Mouse (Mus musculus) C2C12 (cell line): ENCODE data around the gene Slc22a23.

ENCODE experiments used
- CEBPB ChIP-seq: IDR thresholded peaks from one replicate; pipeline ENCODE4 v1.6.1; 2011; ENCODE audit warnings: low read depth, mild to moderate bottlenecking, control low read depth, moderate library complexity
- CTCF ChIP-seq: IDR thresholded peaks from one replicate; pipeline ENCODE4 v1.5.1; 2011; ENCODE audit not compliant: control insufficient read depth, insufficient read depth, insufficient read length
- MAX ChIP-seq: IDR thresholded peaks from one replicate; pipeline ENCODE4 v1.6.1; 2011; ENCODE audit warnings: mild to moderate bottlenecking, control low read depth
- MYOD1 ChIP-seq: IDR thresholded peaks from one replicate; pipeline ENCODE4 v1.6.1; 2011; ENCODE audit warnings: low read depth; ENCODE audit not compliant: control insufficient read depth, insufficient read length
- MYOG ChIP-seq: IDR thresholded peaks from one replicate; pipeline ENCODE4 v1.6.1; 2011; ENCODE audit not compliant: control insufficient read depth, insufficient read length; ENCODE audit errors: extremely low read depth

GRCm38 (mm10) chr13:34266942-34267660, 77.9 kb downstream of the Slc22a23 start:
- no peak for TF ChIP-seq CTCF
- TF ChIP-seq MYOD1, result no peak
- no peak for TF ChIP-seq MYOG
- TF ChIP-seq CEBPB, result no peak
- no peak for TF ChIP-seq MAX
